Mouse (Mus musculus) G1E (cell line): ENCODE results near the gene Crygs. TPM values are rescaled to one million over a fixed set of nuclear protein-coding genes. Genes with fewer than 3 reads are reported as not detected.

Experiments used
- ATAC-seq: 2 replicates; pipeline ENCODE4 v1.8.0; 2016; ENCODE audit warnings: mild to moderate bottlenecking; ENCODE audit not compliant: insufficient number of reproducible peaks, poor library complexity, low FRiP score, severe bottlenecking; ENCODE audit errors: extremely low read depth
- DNase-seq: peaks from one replicate; pipeline ENCODE4 v3.0.0; 2012; ENCODE audit warnings: low spot score
- H3K27me3 ChIP-seq: 2 replicates; pipeline ENCODE4 v1.6.1; 2012; ENCODE audit warnings: mild to moderate bottlenecking, low read length, inconsistent platforms; ENCODE audit not compliant: insufficient read depth
- H3K36me3 ChIP-seq: replicated peaks from 2 replicates; pipeline ENCODE3; 2012; ENCODE audit warnings: mild to moderate bottlenecking, inconsistent platforms
- H3K4me1 ChIP-seq: 2 replicates; pipeline ENCODE4 v1.6.1; 2012; ENCODE audit warnings: low read depth, low read length, inconsistent platforms, mixed read lengths; ENCODE audit not compliant: insufficient read depth
- H3K4me3 ChIP-seq: 2 replicates; pipeline ENCODE4 v1.5.1; 2012; ENCODE audit warnings: low read depth, mild to moderate bottlenecking, inconsistent platforms, low read length, moderate library complexity, mixed read lengths
- H3K9me3 ChIP-seq: replicated peaks from 2 replicates; pipeline ENCODE4 v1.6.1; 2012; ENCODE audit warnings: inconsistent platforms
- CTCF ChIP-seq: IDR thresholded peaks from 2 replicates; pipeline ENCODE4 v1.5.1; 2012; ENCODE audit warnings: low read depth, low read length, inconsistent platforms, mixed read lengths
- GATA1 ChIP-seq: IDR thresholded peaks from 2 replicates; pipeline ENCODE4 v1.6.1; 2012; ENCODE audit warnings: borderline replicate concordance, low read length, inconsistent platforms, mixed read lengths
- GATA2 ChIP-seq: IDR thresholded peaks from 2 replicates; pipeline ENCODE4 v1.6.1; 2012; ENCODE audit warnings: low read depth, low read length, inconsistent platforms, borderline replicate concordance
- POLR2AphosphoS5 ChIP-seq: IDR thresholded peaks from 2 replicates; pipeline ENCODE4 v1.6.1; 2012; ENCODE audit warnings: low read depth, low read length, inconsistent platforms; ENCODE audit not compliant: insufficient replicate concordance
- TAL1 ChIP-seq: conservative IDR thresholded peaks from 2 replicates; pipeline ENCODE4 v1.6.1; 2012; ENCODE audit warnings: low read depth, low read length, inconsistent platforms, mixed read lengths
- polyA plus RNA-seq: library from polyadenylated mRNA; stranded (reverse); fragments of >175 nt; gene quantifications from 2 replicates; pipeline ENCODE4 v1.2.3, GENCODE M21; 2012
- total RNA-seq, 2 experiments: library from RNA; stranded (forward) in 1 of 2; stranded (reverse) in 1 of 2; fragments of 200-1000 nt in 1 of 2; fragments of >200 nt in 1 of 2; fragmentation: Nextera tagmentation in 1 of 2; gene quantifications; 2 replicates each; pipeline ENCODE4 v1.2.3; 2014 to 2017

The Crygs gene
- total and polyA plus RNA-seq, 3 experiments = 0.16 TPM; not detected in 2

DNA sequence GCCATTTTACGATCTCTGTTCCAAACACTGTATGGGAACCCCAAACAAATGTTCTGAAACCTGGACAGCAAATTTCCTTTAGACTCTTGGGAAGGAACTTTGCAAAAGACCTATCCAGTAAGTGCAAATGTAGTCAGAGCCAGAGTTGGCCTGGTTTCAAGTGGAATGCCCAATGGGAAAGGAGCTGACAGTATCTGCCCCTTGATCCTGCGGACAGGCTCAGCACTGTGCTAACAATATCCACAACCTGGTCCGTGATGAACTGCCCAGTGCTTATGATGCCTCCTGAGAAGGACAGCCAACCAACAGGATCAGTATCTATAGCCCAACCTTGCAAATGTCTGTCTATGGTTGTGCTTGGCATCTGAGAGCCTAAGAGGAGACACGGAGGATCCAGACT is 34.1 kb upstream of the Crygs start:
- Histone ChIP-seq H3K4me1 (peaks cover 19% of the 10 kb centered on the region), H3K36me3 (peaks cover 82% of the 10 kb centered on the region), H3K27me3 (no peaks in the 10 kb centered on the region), H3K4me3 (no peak overlapping the region), H3K9me3 (no peaks in the 10 kb centered on the region)
- DNase-seq = no peak
- TF ChIP-seq GATA2 = no peak
- TF ChIP-seq POLR2AphosphoS5 = no peak
- no peak for ATAC-seq

DNA sequence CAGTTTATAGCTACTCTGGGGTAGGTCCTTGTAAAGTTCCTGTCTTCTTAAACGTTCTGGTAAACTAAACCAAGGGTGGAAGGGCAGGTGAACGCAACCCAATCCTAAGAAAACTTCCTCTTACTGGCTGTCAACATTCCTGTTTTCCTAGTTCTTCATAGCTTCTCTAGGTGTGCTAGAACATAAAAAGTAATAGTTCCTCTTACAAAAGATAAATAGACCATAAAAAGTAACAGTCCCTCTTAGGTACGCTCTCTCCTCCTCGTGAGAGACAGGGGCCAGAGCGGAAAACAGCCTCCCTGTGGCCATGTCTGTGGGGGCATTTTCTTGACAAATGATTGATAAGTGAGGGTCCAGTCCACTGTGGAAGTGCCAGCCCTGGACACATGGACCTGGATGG is 33.5 kb upstream of the Crygs start:
- no peak for ATAC-seq

DNA sequence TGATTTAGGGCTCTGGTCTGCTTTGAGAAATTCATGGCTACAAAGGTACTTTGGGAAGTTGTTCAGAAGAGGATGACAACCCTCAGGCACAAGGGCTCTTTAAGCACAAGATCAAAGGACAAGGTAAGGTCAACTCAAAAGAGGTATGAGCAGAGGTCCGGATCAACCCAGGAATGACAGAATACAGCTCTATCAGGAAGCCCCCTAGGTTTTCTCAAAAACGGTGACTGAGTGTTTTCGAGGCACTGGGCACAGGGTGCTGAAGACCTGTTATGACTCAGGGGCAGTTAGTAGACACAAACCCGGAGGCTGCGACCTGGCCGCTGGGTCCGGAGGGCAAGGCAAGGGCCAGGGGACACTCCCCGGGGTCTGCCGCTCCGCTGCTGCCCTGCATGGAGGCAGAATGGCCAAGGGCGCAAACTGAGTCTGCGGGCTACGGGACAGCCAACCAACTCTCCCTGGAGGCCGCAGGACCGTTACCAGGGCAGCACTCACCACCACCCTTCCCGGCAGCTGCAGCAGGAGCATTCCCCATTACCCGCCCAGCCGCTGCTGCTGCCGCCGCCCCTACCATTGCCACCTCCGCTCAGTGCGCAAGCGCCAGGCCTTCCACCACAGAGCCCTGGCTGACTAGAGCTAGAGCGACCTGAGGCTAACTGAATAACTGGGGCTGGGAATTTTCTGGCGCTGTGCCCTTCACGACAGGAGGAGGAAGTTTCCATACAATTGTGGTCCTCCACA is 32.9 kb upstream of the Crygs start:
- H3K27me3 ChIP-seq = no peaks in the 10 kb centered on the region
- ATAC-seq (peak; percentile 59), DNase-seq (peak; percentile 45)
- no peak for TF ChIP-seq POLR2AphosphoS5
- TF ChIP-seq GATA2 = no peak
- TF ChIP-seq TAL1 = no peak
- TF ChIP-seq CTCF = no peak
- TF ChIP-seq GATA1 = no peak
- no peaks in the 10 kb centered on the region for H3K9me3 ChIP-seq
- peaks cover 82% of the 10 kb centered on the region for H3K36me3 ChIP-seq
- H3K4me3 ChIP-seq = peak overlapping the region; percentile 70
- peaks cover 19% of the 10 kb centered on the region for H3K4me1 ChIP-seq

More for the DNA sequence above, 33.5 kb upstream of the Crygs start:
- peaks cover 19% of the 10 kb centered on the region for H3K4me1 ChIP-seq
- peak overlapping the region; percentile 70; the same call in 1 of the 2 replicates for H3K4me3 ChIP-seq
- TF ChIP-seq CTCF = no peak
- TF ChIP-seq TAL1 = no peak
- TF ChIP-seq GATA2 = no peak
- no peak for TF ChIP-seq GATA1
- TF ChIP-seq POLR2AphosphoS5 = no peak
- peaks cover 82% of the 10 kb centered on the region for H3K36me3 ChIP-seq
- H3K9me3 ChIP-seq = no peaks in the 10 kb centered on the region
- H3K27me3 ChIP-seq = no peaks in the 10 kb centered on the region
- DNase-seq = no peak

DNA sequence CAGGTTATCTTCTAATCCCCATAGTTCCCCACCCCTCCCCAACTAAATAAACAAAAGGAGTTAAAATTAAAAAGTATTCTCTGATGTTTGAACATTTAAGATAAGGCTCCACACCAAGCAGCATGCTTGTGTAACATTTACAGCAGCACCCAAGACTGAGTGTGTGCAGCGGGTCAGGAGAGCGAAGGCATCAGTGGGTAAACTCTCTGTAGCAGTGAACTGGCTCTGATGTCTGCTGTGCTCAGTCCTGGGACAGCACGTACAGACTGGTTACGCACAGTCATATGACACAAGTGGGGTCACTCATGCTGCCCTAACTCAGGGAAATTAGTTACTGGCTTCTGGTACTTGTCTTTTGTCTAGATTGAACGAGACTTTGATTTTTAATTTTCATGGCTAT is 31.5 kb upstream of the Crygs start:
- H3K9me3 ChIP-seq = no peaks in the 10 kb centered on the region
- TF ChIP-seq CTCF (no peak), TAL1 (no peak), GATA2 (no peak), GATA1 (no peak), POLR2AphosphoS5 (no peak)
- DNase-seq (no peak), ATAC-seq (no peak)
- no peaks in the 10 kb centered on the region for H3K27me3 ChIP-seq
- no peak overlapping the region for H3K4me3 ChIP-seq
- peaks cover 85% of the 10 kb centered on the region for H3K36me3 ChIP-seq
- H3K4me1 ChIP-seq = peaks cover 19% of the 10 kb centered on the region

DNA sequence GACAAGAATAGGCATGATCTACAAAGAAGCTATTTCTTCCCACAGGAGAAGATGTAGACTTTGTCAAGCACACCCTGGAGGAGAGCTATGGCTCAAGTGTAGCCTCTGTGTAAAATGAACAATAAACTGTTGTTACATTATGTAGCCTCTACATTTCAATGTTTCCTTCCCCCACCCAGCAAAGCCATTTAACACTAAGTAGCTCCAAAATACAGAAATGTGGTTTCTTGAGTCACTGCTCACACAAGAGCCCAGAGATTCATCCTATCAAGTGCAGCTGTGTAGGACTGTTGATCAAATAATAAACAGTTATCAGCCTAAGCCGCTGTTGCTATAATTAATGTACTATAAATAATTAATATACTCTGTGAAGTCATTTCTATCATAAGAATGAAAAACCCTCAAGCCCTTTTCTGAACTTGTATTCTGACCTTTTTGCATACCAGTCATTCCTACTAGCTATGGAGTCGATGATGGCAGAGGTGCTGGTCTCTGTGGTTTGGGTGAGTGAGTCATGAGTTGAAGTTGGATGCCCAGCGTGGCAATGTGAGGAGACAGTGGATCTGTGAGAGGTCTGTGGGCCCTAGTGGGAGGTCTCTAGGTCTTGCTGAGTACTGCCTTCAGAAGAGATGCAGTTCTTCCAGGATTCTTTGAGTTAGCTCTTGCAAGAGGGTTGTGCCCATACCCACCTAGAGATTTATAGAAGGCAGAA is 27.9 kb upstream of the Crygs start:
- no peak overlapping the region for H3K4me3 ChIP-seq
- no peaks in the 10 kb centered on the region for H3K27me3 ChIP-seq
- no peaks in the 10 kb centered on the region for H3K9me3 ChIP-seq
- peaks cover 9% of the 10 kb centered on the region for H3K4me1 ChIP-seq
- no peak for ATAC-seq
- TF ChIP-seq TAL1 (no peak), GATA1 (no peak), POLR2AphosphoS5 (no peak), CTCF (no peak), GATA2 (no peak)
- peaks cover 88% of the 10 kb centered on the region for H3K36me3 ChIP-seq
- DNase-seq = no peak

DNA sequence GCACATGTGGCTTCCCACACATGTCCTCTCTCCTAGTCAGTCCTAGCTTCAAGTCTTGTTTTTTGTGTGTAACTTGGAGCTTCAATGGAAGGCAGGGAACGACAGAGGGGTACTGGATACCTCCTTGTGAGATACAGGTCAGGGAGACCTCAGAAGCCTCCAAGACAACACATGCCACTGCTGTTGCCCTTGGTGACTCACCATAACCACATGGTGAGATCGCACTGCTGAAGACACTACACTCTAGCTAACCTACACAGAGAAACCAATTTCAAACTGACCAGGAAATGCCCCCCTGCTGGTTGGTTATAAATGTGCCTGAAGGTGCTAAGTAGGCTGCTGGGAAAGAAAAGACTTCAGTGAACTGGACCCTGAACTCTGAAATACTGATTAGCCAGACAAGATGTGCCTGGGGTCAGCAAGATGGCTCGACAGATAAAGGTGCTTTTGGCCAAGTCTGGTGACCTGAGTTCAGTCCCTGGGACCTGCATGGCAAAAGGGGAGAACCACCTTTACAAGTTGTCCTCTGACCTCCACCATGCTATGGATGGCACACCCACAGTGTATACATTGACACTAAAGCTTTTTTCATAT is 21.7 kb upstream of the Crygs start:
- Histone ChIP-seq H3K4me1 (no peaks in the 10 kb centered on the region), H3K36me3 (peaks cover 77% of the 10 kb centered on the region), H3K9me3 (no peaks in the 10 kb centered on the region), H3K27me3 (no peaks in the 10 kb centered on the region), H3K4me3 (no peak overlapping the region)
- DNase-seq (no peak), ATAC-seq (no peak)
- TF ChIP-seq POLR2AphosphoS5 = no peak
- no peak for TF ChIP-seq GATA1
